Comparison of ENCODE assay signal across 14 mouse cellular contexts in the genomic region with DNA sequence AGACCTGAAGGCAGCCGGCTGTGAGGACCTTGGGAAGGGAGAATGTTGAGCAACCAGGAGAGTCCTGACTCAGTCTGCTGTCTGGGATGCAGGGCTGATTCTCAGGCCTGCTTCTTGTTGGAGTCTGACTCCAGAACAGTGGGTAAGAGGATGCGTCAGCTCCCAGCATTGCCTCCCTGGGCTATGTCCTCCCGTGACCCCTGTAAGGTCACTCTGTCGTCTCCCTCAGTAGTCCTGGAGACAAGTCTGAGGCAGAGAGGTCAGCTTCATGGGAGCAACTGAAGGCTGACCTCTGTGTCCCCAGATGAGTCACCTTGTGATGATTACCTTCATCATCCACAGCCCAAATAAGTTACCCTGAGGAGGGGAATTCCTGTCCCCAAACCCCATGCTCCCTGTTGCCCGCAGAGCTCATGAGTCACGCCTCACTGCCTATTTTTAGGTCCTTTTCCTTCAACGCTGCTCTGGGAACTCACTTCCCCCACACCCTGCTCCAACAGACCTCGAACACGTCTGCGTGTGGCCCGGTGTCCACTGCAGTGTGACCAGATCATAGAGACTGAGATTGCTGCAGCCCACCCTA.
DNase-seq lines count a peak whose midpoint lies in the region; ATAC-seq and TF ChIP-seq lines count a peak whose summit lies in the region.
"Had no signal": no experiment of that assay in that cellular context is flagged by ENCODE, and none has a peak within 500 bp of the region (broad histone marks: within the 10 kb centered on the region; RNA-seq: fewer than 3 reads in every experiment).

No protein-coding gene starts in this region.

- intact Hi-C loops in heart, adult 2 months (cut with DNase I) = loop anchor here (5.0 kb wide), 1 partner anchor 87 kb away; no protein-coding TSS in a partner anchor

- H3K9me3 ChIP-seq in kidney, embryonic 16.5 days (ENCODE audit: low read length) = no peaks in the 10 kb centered on the region
- H3K9me3 ChIP-seq: hindbrain, embryonic 12.5 days; limb, embryonic 13.5 days had no signal

- H3K27ac ChIP-seq in kidney, embryonic 16.5 days (ENCODE audit: low read length) = no peak overlapping the region
- peak overlapping the region; percentile 81 for H3K27ac ChIP-seq in heart, adult 2 months
- peak overlapping the region; percentile 59 for H3K27ac ChIP-seq in macrophage
- H3K27ac ChIP-seq in kidney, adult 2 months (ENCODE audit: insufficient read depth, low read depth, low read length) = no peak overlapping the region
- H3K27ac ChIP-seq: hindbrain, embryonic 12.5 days; limb, embryonic 13.5 days; stomach, postnatal 0 days had no signal

- H3K36me3 ChIP-seq in kidney, embryonic 16.5 days (ENCODE audit: insufficient read depth, low read length) = no peaks in the 10 kb centered on the region
- no peaks in the 10 kb centered on the region for H3K36me3 ChIP-seq in heart, adult 2 months (ENCODE audit: control insufficient read depth, insufficient read depth, low read length)
- no peaks in the 10 kb centered on the region for H3K36me3 ChIP-seq in macrophage (ENCODE audit: inconsistent target)
- H3K36me3 ChIP-seq in kidney, adult 2 months (ENCODE audit: control insufficient read depth, insufficient read depth, low read length) = no peaks in the 10 kb centered on the region
- H3K36me3 ChIP-seq: hindbrain, embryonic 12.5 days; limb, embryonic 13.5 days had no signal

- TF ChIP-seq CTCF in heart, adult 2 months (IDR thresholded peaks at IDR 0.05) = no peak
- no peak for TF ChIP-seq CTCF in kidney, adult 2 months (conservative IDR thresholded peaks at IDR 0.05; ENCODE audit: insufficient read depth, insufficient read length, low read depth, low read length)

- no peak for TF ChIP-seq POLR2A in heart, adult 2 months (IDR thresholded peaks at IDR 0.05; ENCODE audit: insufficient read depth, low read depth, low read length)
- no peak for TF ChIP-seq POLR2A in kidney, adult 2 months (IDR thresholded peaks at IDR 0.05; ENCODE audit: low read depth, low read length)

- ATAC-seq in kidney, embryonic 16.5 days (ENCODE audit: low FRiP score, low TSS enrichment) = peak; percentile 53
- no peak for ATAC-seq in monocyte, adult 5-6 weeks (replicated peaks; ENCODE audit: insufficient number of reproducible peaks, low FRiP score, low TSS enrichment, poor library complexity, severe bottlenecking)
- ATAC-seq: activated CD4-positive, CD25-positive, alpha-beta regulatory T cell, adult 4 months; lung, postnatal 0 days had no signal

- WGBS in kidney, embryonic 16.5 days = 33% methylated on average over 11 of the region's 11 CpGs
- 7% methylated on average over 11 of the region's 11 CpGs for WGBS in heart, adult 2 months
- WGBS in macrophage (ENCODE audit: missing documents) = 24% methylated on average over 11 of the region's 11 CpGs
- WGBS in kidney, adult 2 months = 28% methylated on average over 11 of the region's 11 CpGs

- no peak overlapping the region for H3K4me2 ChIP-seq in kidney, embryonic 16.5 days (replicated peaks; ENCODE audit: low read depth, low read length)
- H3K4me2 ChIP-seq: hindbrain, embryonic 12.5 days; limb, embryonic 13.5 days had no signal

- H3K4me3 ChIP-seq in kidney, embryonic 16.5 days (ENCODE audit: low read length) = no peak overlapping the region
- no peak overlapping the region for H3K4me3 ChIP-seq in heart, adult 2 months
- no peak overlapping the region for H3K4me3 ChIP-seq in macrophage (ENCODE audit: inconsistent target)
- H3K4me3 ChIP-seq in kidney, adult 2 months (ENCODE audit: insufficient read depth, low read depth, low read length) = no peak overlapping the region
- H3K4me3 ChIP-seq: hindbrain, embryonic 12.5 days; limb, embryonic 13.5 days had no signal

- H3K27me3 ChIP-seq in kidney, embryonic 16.5 days (ENCODE audit: insufficient read depth, low read length) = no peaks in the 10 kb centered on the region
- H3K27me3 ChIP-seq in heart, adult 2 months (ENCODE audit: control insufficient read depth, insufficient read depth, low read length) = no peaks in the 10 kb centered on the region
- no peaks in the 10 kb centered on the region for H3K27me3 ChIP-seq in kidney, adult 2 months (replicated peaks; ENCODE audit: control insufficient read depth, insufficient read depth, low read length)
- H3K27me3 ChIP-seq: hindbrain, embryonic 12.5 days; limb, embryonic 13.5 days had no signal

- peak; percentile 92 for TF ChIP-seq EP300 in heart, adult 2 months (IDR thresholded peaks at IDR 0.05; ENCODE audit: insufficient read depth, low read depth, low read length)

- peaks cover 14% of the 10 kb centered on the region for H3K4me1 ChIP-seq in kidney, embryonic 16.5 days (ENCODE audit: insufficient read depth, low read length)
- peaks cover 10% of the 10 kb centered on the region for H3K4me1 ChIP-seq in heart, adult 2 months (ENCODE audit: control insufficient read depth, insufficient read depth, low read length)
- no peaks in the 10 kb centered on the region for H3K4me1 ChIP-seq in kidney, adult 2 months (ENCODE audit: control insufficient read depth, insufficient read depth, low read length)

- H3K9ac ChIP-seq in kidney, embryonic 16.5 days (replicated peaks; ENCODE audit: low read length) = no peak overlapping the region
- H3K9ac ChIP-seq in heart, adult 2 months (ENCODE audit: low read depth, low read length) = no peak overlapping the region
- H3K9ac ChIP-seq: hindbrain, embryonic 12.5 days; limb, embryonic 13.5 days had no signal

- no peaks in the 10 kb centered on the region for H3K79me2 ChIP-seq in heart, adult 2 months (replicated peaks; ENCODE audit: control insufficient read depth, insufficient read depth, low read length)
- H3K79me2 ChIP-seq in macrophage (ENCODE audit: inconsistent target) = no peaks in the 10 kb centered on the region

- DNase-seq in kidney, adult 8-10 months = no peak
- DNase-seq in adipocyte (ENCODE audit: low spot score) = peak; percentile 16
- peak; percentile 43 to 67 for DNase-seq in heart, adult 2 months
- DNase-seq in cerebellum, postnatal 25 days = no peak
- DNase-seq in kidney, adult 2 months = no peak
- DNase-seq: cerebellum, postnatal 10 days had no signal

Comparison
In these comparisons a context has a peak if more than half of its experiments do, and no peak if none do; other contexts are left out.
1. H3K27ac ChIP-seq: peak in heart, adult 2 months (single experiment) and macrophage (single experiment); none in kidney, embryonic 16.5 days (single experiment) and kidney, adult 2 months (single experiment).
2. DNase-seq: peak in adipocyte (single experiment) and heart, adult 2 months (2 of 2); none in kidney, adult 8-10 months (0 of 2), cerebellum, postnatal 25 days (0 of 2) and kidney, adult 2 months (single experiment).